Comparison of ENCODE assay signal across 11 mouse cellular contexts in the genomic region with DNA sequence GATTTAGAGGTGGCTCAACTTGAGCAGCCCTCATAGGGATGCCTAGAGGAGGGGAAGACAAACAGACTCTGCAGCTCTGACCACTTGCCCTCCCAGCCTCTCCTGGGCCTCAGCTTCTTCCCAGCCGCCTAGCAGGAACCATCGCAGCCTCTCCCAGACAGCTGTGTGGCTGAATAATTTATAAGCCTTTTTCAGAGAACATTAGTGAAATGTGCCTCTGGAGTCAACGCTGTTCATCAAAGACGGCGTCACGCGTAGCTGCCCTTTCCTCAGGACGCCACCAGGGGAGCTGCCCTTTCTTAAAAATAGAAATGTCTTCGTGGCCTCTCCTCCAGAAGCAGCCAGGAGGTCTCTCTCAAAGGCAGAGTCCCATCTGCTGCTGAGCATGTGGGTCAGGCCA. TPM values are rescaled to one million over a fixed set of nuclear protein-coding genes. Genes with fewer than 3 reads are reported as not detected.
DNase-seq lines count a peak whose midpoint lies in the region; ATAC-seq and TF ChIP-seq lines count a peak whose summit lies in the region.
"Had no signal": no experiment of that assay in that cellular context is flagged by ENCODE, and none has a peak within 500 bp of the region (broad histone marks: within the 10 kb centered on the region; RNA-seq: fewer than 3 reads in every experiment).

No protein-coding gene starts in this region.

- intact Hi-C loops in gastrocnemius, adult 2 months (cut with DNase I), result no loop called here

- H3K9ac ChIP-seq in neural tube, embryonic 15.5 days (replicated peaks), result no peak overlapping the region
- no peak overlapping the region for H3K9ac ChIP-seq in hindbrain, postnatal 0 days (replicated peaks; ENCODE audit: low read length)
- H3K9ac ChIP-seq: stomach, embryonic 15.5 days had no signal

- TF ChIP-seq CTCF in gastrocnemius, adult 2 months (IDR thresholded peaks at IDR 0.05), result peak; percentile 32; the same call in 1 of the 2 replicates
- TF ChIP-seq CTCF in hindbrain, postnatal 0 days (IDR thresholded peaks at IDR 0.05; ENCODE audit: low read depth), result peak; percentile 67

- 10% methylated on average over 9 of the region's 9 CpGs for WGBS in neural tube, embryonic 15.5 days
- 21% methylated on average over 9 of the region's 9 CpGs for WGBS in hindbrain, postnatal 0 days

- peaks cover 29% of the 10 kb centered on the region for H3K4me1 ChIP-seq in neural tube, embryonic 15.5 days
- peaks cover 14% of the 10 kb centered on the region; the same call in 1 of the 2 replicates for H3K4me1 ChIP-seq in hindbrain, postnatal 0 days (ENCODE audit: insufficient read depth, low read length)

- no peak for ATAC-seq in neural tube, embryonic 15.5 days (ENCODE audit: low FRiP score)
- peak; percentile 18; the same call in 1 of the 2 replicates for ATAC-seq in hindbrain, postnatal 0 days
- ATAC-seq in frontal cortex, adult (ENCODE audit: low TSS enrichment), result no peak

- H3K27me3 ChIP-seq in neural tube, embryonic 15.5 days (replicated peaks), result peaks cover 4% of the 10 kb centered on the region; the same call in 1 of the 2 replicates
- no peaks in the 10 kb centered on the region for H3K27me3 ChIP-seq in hindbrain, postnatal 0 days (ENCODE audit: insufficient read depth, low read length)
- H3K27me3 ChIP-seq: stomach, embryonic 15.5 days had no signal

- H3K4me2 ChIP-seq in neural tube, embryonic 15.5 days, result no peak overlapping the region
- no peak overlapping the region for H3K4me2 ChIP-seq in hindbrain, postnatal 0 days (ENCODE audit: low read depth, low read length)
- H3K4me2 ChIP-seq: stomach, embryonic 15.5 days had no signal

- H3K9me3 ChIP-seq in neural tube, embryonic 15.5 days (replicated peaks), result no peaks in the 10 kb centered on the region
- no peaks in the 10 kb centered on the region for H3K9me3 ChIP-seq in hindbrain, postnatal 0 days (ENCODE audit: low read length)
- H3K9me3 ChIP-seq: stomach, embryonic 15.5 days had no signal

- no peak overlapping the region for H3K27ac ChIP-seq in gastrocnemius, adult 2 months
- H3K27ac ChIP-seq in neural tube, embryonic 15.5 days (replicated peaks), result no peak overlapping the region
- H3K27ac ChIP-seq in hindbrain, postnatal 0 days, result no peak overlapping the region
- H3K27ac ChIP-seq: stomach, embryonic 15.5 days had no signal

- H3K36me3 ChIP-seq in neural tube, embryonic 15.5 days, result no peaks in the 10 kb centered on the region
- no peaks in the 10 kb centered on the region for H3K36me3 ChIP-seq in hindbrain, postnatal 0 days (ENCODE audit: insufficient read depth, low read length)
- H3K36me3 ChIP-seq: stomach, embryonic 15.5 days had no signal

- H3K4me3 ChIP-seq in gastrocnemius, adult 2 months, result no peak overlapping the region
- H3K4me3 ChIP-seq in neural tube, embryonic 15.5 days (replicated peaks), result no peak overlapping the region
- H3K4me3 ChIP-seq in hindbrain, postnatal 0 days (ENCODE audit: low read length), result no peak overlapping the region
- H3K4me3 ChIP-seq: stomach, embryonic 15.5 days had no signal

- no peak for DNase-seq in gastrocnemius, adult 2 months
- no peak for DNase-seq in gastrocnemius, postnatal 4 days (ENCODE audit: low spot score in 2 of 2)
- DNase-seq in neural tube, embryonic 10.5 days (ENCODE audit: extremely low spot score, low spot score), result peak; percentile 41
- DNase-seq in hindbrain, postnatal 0 days (ENCODE audit: low spot score), result peak; percentile 49
- peak; percentile 74 for DNase-seq in retina, embryonic 14.5 days (ENCODE audit: low spot score)
- DNase-seq in left cerebral cortex, adult 18-20 months (ENCODE audit: low spot score in 2 of 2), result no peak
- DNase-seq: gastrocnemius, postnatal 36 days; layer of hippocampus, postnatal 36 days had no signal

RNA-seq across cellular contexts. Expression of a gene that starts 35.9 kb away (rescaled TPM):
- total RNA-seq in gastrocnemius, adult 2 months (2021), result 1 to 10 TPM; 3.4 to 4.3 TPM
- total RNA-seq in gastrocnemius, postnatal 4 days (2021), result 1 to 10 TPM; 8.1 to 9.7 TPM
- 46.5 and 55.0 TPM in 2 replicates for polyA plus RNA-seq in neural tube, embryonic 15.5 days (2015; fragmentation: Nextera tagmentation; extraction: Ambion mirVana)
- 77.9 and 80.7 TPM in 2 replicates for total RNA-seq in hindbrain, postnatal 0 days (2014; rRNA removed)
- polyA plus RNA-seq in hindbrain, postnatal 0 days (2015; fragmentation: Nextera tagmentation; extraction: Ambion mirVana), result 39.1 and 39.9 TPM in 2 replicates
- total RNA-seq in left cerebral cortex, adult 18-20 months (2021), result 10 to 100 TPM; 49.2 to 50.3 TPM

Comparison
In these comparisons a context has a peak if more than half of its experiments do, and no peak if none do; other contexts are left out.
1. DNase-seq: peak in neural tube, embryonic 10.5 days (single experiment), hindbrain, postnatal 0 days (single experiment) and retina, embryonic 14.5 days (single experiment); none in gastrocnemius, adult 2 months (single experiment), gastrocnemius, postnatal 4 days (0 of 2) and left cerebral cortex, adult 18-20 months (0 of 2).